Mouse (Mus musculus) lung, adult 2 months (tissue): ENCODE results near the gene Gm47955.

Source experiments
- CTCF ChIP-seq: fragments of 200-500 bp; IDR thresholded peaks from 2 replicates; pipeline ENCODE4 v1.5.1; 2011; ENCODE audit warnings: mild to moderate bottlenecking, low read length, control low read depth; ENCODE audit not compliant: insufficient read depth
- POLR2A ChIP-seq: fragments of 200-500 bp; IDR thresholded peaks from 2 replicates; pipeline ENCODE4 v1.6.1; 2011; ENCODE audit warnings: low read depth, mild to moderate bottlenecking, control low read depth, low read length, borderline replicate concordance; ENCODE audit errors: extremely low read depth

DNA sequence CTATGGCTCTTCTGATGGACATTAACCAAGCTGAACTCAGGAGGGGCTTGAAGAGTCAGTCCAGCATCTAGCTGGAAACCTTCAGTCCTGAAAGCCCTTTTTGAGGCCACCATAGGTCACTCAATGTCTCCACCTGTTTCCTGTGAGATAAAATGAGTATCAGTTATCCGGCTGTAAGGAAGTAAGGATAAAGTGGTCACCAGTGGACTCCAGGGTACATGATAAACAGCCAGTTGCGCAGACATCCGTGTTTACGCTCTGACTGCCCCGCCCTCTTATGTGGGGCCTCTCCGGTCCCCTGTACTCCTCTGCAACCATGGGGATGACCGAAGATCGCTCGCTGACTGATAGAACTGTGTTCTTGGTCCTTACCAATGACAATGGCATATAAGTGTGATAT lies 14.3 kb downstream of the Gm47955 start:
- no peak for TF ChIP-seq POLR2A
- no peak for TF ChIP-seq CTCF
